Comparison of ENCODE assay signal across 18 mouse cellular contexts in genomic region chr12:69293815-69294214, GRCm38 (mm10). TPM values are rescaled to one million over a fixed set of nuclear protein-coding genes. Genes with fewer than 3 reads are reported as not detected.
DNase-seq lines count a peak whose midpoint lies in the region; ATAC-seq and TF ChIP-seq lines count a peak whose summit lies in the region.
"Had no signal": no experiment of that assay in that cellular context is flagged by ENCODE, and none has a peak within 500 bp of the region (broad histone marks: within the 10 kb centered on the region; RNA-seq: fewer than 3 reads in every experiment).

No protein-coding gene starts in this region.

- intact Hi-C loops in gastrocnemius, adult 2 months (cut with DNase I): no loop called here

- no peak overlapping the region for H3K4me3 ChIP-seq in gastrocnemius, adult 2 months
- no peak overlapping the region for H3K4me3 ChIP-seq in MEL (ENCODE audit: control insufficient read depth in 1 of 2, insufficient read depth in 1 of 2, low read depth in 2 of 2, low read length in 2 of 2)
- H3K4me3 ChIP-seq in liver, postnatal 0 days (ENCODE audit: low read depth, low read length): no peak overlapping the region
- no peak overlapping the region for H3K4me3 ChIP-seq in hindbrain, embryonic 16.5 days (ENCODE audit: low read length)
- H3K4me3 ChIP-seq: forebrain, embryonic 13.5 days; hindbrain, embryonic 13.5 days; limb, embryonic 10.5 days; lung, embryonic 15.5 days; megakaryocyte, embryonic 14.5 days had no signal

- no peak overlapping the region for H3K9ac ChIP-seq in MEL (ENCODE audit: control insufficient read depth, low read depth, low read length, poor library complexity, severe bottlenecking)
- H3K9ac ChIP-seq in liver, postnatal 0 days (replicated peaks): no peak overlapping the region
- no peak overlapping the region for H3K9ac ChIP-seq in hindbrain, embryonic 16.5 days (ENCODE audit: low read depth, low read length)
- H3K9ac ChIP-seq: forebrain, embryonic 13.5 days; hindbrain, embryonic 13.5 days; lung, embryonic 15.5 days had no signal

- peaks cover 10 to 25% of the 10 kb centered on the region in 2 experiments for H3K4me1 ChIP-seq in MEL (ENCODE audit: control insufficient read depth in 1 of 2, insufficient read depth in 2 of 2, low read length in 2 of 2)
- H3K4me1 ChIP-seq in liver, postnatal 0 days (ENCODE audit: insufficient read depth): peaks cover 23% of the 10 kb centered on the region
- H3K4me1 ChIP-seq in hindbrain, embryonic 16.5 days (ENCODE audit: control insufficient read depth, insufficient read depth, low read depth, low read length): peaks cover 17% of the 10 kb centered on the region

- H3K27me3 ChIP-seq in MEL (ENCODE audit: control insufficient read depth in 1 of 2, insufficient read depth in 2 of 2, low read length in 2 of 2): no peaks in the 10 kb centered on the region
- H3K27me3 ChIP-seq in liver, postnatal 0 days (ENCODE audit: insufficient read depth, low read length): no peaks in the 10 kb centered on the region
- H3K27me3 ChIP-seq in hindbrain, embryonic 16.5 days (replicated peaks; ENCODE audit: control insufficient read depth, insufficient read depth, low read length): no peaks in the 10 kb centered on the region
- H3K27me3 ChIP-seq: forebrain, embryonic 13.5 days; hindbrain, embryonic 13.5 days; lung, embryonic 15.5 days had no signal

- TF ChIP-seq EP300 in MEL (IDR thresholded peaks at IDR 0.05; ENCODE audit: low read depth in 1 of 2, low read length in 2 of 2): peak; percentile 49 to 79; a peak in 3 of 4 replicates
- peak; percentile 98 for TF ChIP-seq EP300 in liver, postnatal 0 days (IDR thresholded peaks at IDR 0.05; ENCODE audit: low read depth)

- 39% methylated on average over 2 of the region's 2 CpGs for WGBS in liver, postnatal 0 days (ENCODE audit: insufficient replicate concordance)
- 69% methylated on average over 2 of the region's 2 CpGs for WGBS in hindbrain, embryonic 16.5 days

- no peak for TF ChIP-seq CTCF in gastrocnemius, adult 2 months (IDR thresholded peaks at IDR 0.05)
- TF ChIP-seq CTCF in MEL (IDR thresholded peaks at IDR 0.05 in 2 of 3, conservative IDR thresholded peaks at IDR 0.05 in 1 of 3; ENCODE audit: control insufficient read depth in 1 of 3, insufficient read depth in 1 of 3, low read depth in 2 of 3, low read length in 3 of 3, poor library complexity in 1 of 3, severe bottlenecking in 1 of 3): no peak
- TF ChIP-seq CTCF in liver, postnatal 0 days (IDR thresholded peaks at IDR 0.05; ENCODE audit: low read depth): no peak

- H3K4me2 ChIP-seq in liver, postnatal 0 days (ENCODE audit: low read depth, low read length): peak overlapping the region; percentile 57
- no peak overlapping the region for H3K4me2 ChIP-seq in hindbrain, embryonic 16.5 days (ENCODE audit: low read length)
- H3K4me2 ChIP-seq: forebrain, embryonic 13.5 days; hindbrain, embryonic 13.5 days; lung, embryonic 15.5 days had no signal

- ATAC-seq in erythroblast, adult 5-6 weeks (replicated peaks; ENCODE audit: low FRiP score, poor library complexity, severe bottlenecking): peak; percentile 84
- peak; percentile 79 for ATAC-seq in liver, postnatal 0 days
- no peak for ATAC-seq in hindbrain, embryonic 16.5 days
- ATAC-seq: activated CD4-positive, CD25-positive, alpha-beta regulatory T cell, adult 4 months; forebrain, embryonic 13.5 days had no signal

- no peak for DNase-seq in gastrocnemius, adult 2 months
- no peak for DNase-seq in gastrocnemius, adult 18-20 months (ENCODE audit: low spot score)
- DNase-seq in MEL (ENCODE audit: low read depth, low spot score): peak; percentile 74
- peak; percentile 52 for DNase-seq in liver, postnatal 0 days
- DNase-seq in right cerebral cortex, postnatal 14 days: no peak
- DNase-seq in adrenal gland, postnatal 14 days: no peak
- DNase-seq: cerebellum, adult 9-11 months; kidney, adult 18-20 months; kidney, postnatal 36 days; right cerebral cortex, postnatal 25 days had no signal

- TF ChIP-seq RAD21 in MEL (IDR thresholded peaks at IDR 0.05; ENCODE audit: low read depth, low read length): no peak

- H3K27ac ChIP-seq in gastrocnemius, adult 2 months: peak overlapping the region; percentile 4
- peak overlapping the region; percentile 31; the same call in 1 of the 2 replicates for H3K27ac ChIP-seq in MEL (ENCODE audit: control insufficient read depth, low read depth, low read length)
- peak overlapping the region; percentile 81 for H3K27ac ChIP-seq in liver, postnatal 0 days (ENCODE audit: low read depth)
- H3K27ac ChIP-seq in hindbrain, embryonic 16.5 days (ENCODE audit: low read depth, low read length): no peak overlapping the region
- H3K27ac ChIP-seq: forebrain, embryonic 13.5 days; hindbrain, embryonic 13.5 days; limb, embryonic 10.5 days; lung, embryonic 15.5 days had no signal

- peaks cover 16% of the 10 kb centered on the region for H3K79me2 ChIP-seq in MEL (ENCODE audit: control insufficient read depth, insufficient read depth, low read length, poor library complexity)

- H3K36me3 ChIP-seq in MEL (ENCODE audit: control insufficient read depth in 1 of 2, insufficient read depth in 2 of 2, low read length in 2 of 2): peaks cover 0 to 17% of the 10 kb centered on the region in 2 experiments; a peak in 2 of 4 replicates
- no peaks in the 10 kb centered on the region for H3K36me3 ChIP-seq in liver, postnatal 0 days (replicated peaks; ENCODE audit: insufficient read depth, low read length)
- no peaks in the 10 kb centered on the region for H3K36me3 ChIP-seq in hindbrain, embryonic 16.5 days (ENCODE audit: control insufficient read depth, insufficient read depth, low read length)
- H3K36me3 ChIP-seq: hindbrain, embryonic 13.5 days; lung, embryonic 15.5 days had no signal

- no peaks in the 10 kb centered on the region for H3K9me3 ChIP-seq in MEL (replicated peaks; ENCODE audit: insufficient read depth, low read length)
- H3K9me3 ChIP-seq in liver, postnatal 0 days (ENCODE audit: low read length): no peaks in the 10 kb centered on the region
- H3K9me3 ChIP-seq in hindbrain, embryonic 16.5 days (ENCODE audit: control insufficient read depth, low read length): no peaks in the 10 kb centered on the region
- H3K9me3 ChIP-seq: forebrain, embryonic 13.5 days; hindbrain, embryonic 13.5 days; limb, embryonic 10.5 days; lung, embryonic 15.5 days; megakaryocyte, embryonic 14.5 days had no signal

- TF ChIP-seq POLR2A in MEL (IDR thresholded peaks at IDR 0.05; ENCODE audit: control insufficient read depth in 1 of 2, insufficient read depth in 1 of 2, low read depth in 1 of 2, low read length in 2 of 2, poor library complexity in 1 of 2): no peak

TF ChIP-seq in MEL, 35 proteins besides CTCF, POLR2A, EP300 and RAD21:
- TF ChIP-seq TBP (IDR thresholded peaks at IDR 0.05; ENCODE audit: low read depth, low read length) (no peak), MYC (IDR thresholded peaks at IDR 0.05; ENCODE audit: low read depth, low read length) (no peak), JUND (IDR thresholded peaks at IDR 0.05; ENCODE audit: low read depth, low read length) (no peak), NELFE (IDR thresholded peaks at IDR 0.05; ENCODE audit: low read depth, low read length) (no peak), ZNF384 (IDR thresholded peaks at IDR 0.05; ENCODE audit: low read depth, low read length) (peak; percentile 72), USF2 (IDR thresholded peaks at IDR 0.05; ENCODE audit: borderline replicate concordance in 1 of 2, insufficient read depth in 1 of 2, low read depth in 1 of 2, low read length in 2 of 2) (no peak), TCF12 (IDR thresholded peaks at IDR 0.05; ENCODE audit: low read depth, low read length) (peak; percentile 78; the same call in 1 of the 2 replicates), RCOR1 (IDR thresholded peaks at IDR 0.05; ENCODE audit: low read depth, low read length) (peak; percentile 6; the same call in 1 of the 2 replicates), CHD2 (IDR thresholded peaks at IDR 0.05; ENCODE audit: low read length) (no peak), USF1 (IDR thresholded peaks at IDR 0.05; ENCODE audit: low read depth, low read length) (no peak), CHD1 (IDR thresholded peaks at IDR 0.05; ENCODE audit: low read depth, low read length) (no peak), MAX (IDR thresholded peaks at IDR 0.05; ENCODE audit: low read length) (no peak), ZKSCAN1 (IDR thresholded peaks at IDR 0.05; ENCODE audit: low read depth, low read length) (no peak), KAT2A (conservative IDR thresholded peaks at IDR 0.05; ENCODE audit: low read depth, low read length) (no peak), TAL1 (IDR thresholded peaks at IDR 0.05; ENCODE audit: low read length) (peak; percentile 76), GATA1 (IDR thresholded peaks at IDR 0.05; ENCODE audit: low read depth, low read length) (peak; percentile 75), MXI1 (IDR thresholded peaks at IDR 0.05; ENCODE audit: low read depth, low read length) (peak; percentile 42; the same call in 1 of the 2 replicates)

RNA-seq across cellular contexts. Expression of gene Klhdc2, which starts 2.7 kb away (rescaled TPM):
- total RNA-seq in gastrocnemius, adult 2 months (2021): 100 to 1,000 TPM; 110 to 114 TPM
- 100 to 1,000 TPM in 1 of 2 experiments, 10 to 100 TPM in 1; 98.7 to 119 TPM for total RNA-seq in gastrocnemius, adult 18-20 months (2021)
- 50.2 and 51.7 TPM in 2 replicates for total RNA-seq in MEL (2012; rRNA removed)
- polyA plus RNA-seq in MEL (2012; ENCODE audit: insufficient read depth in 1 of 2, insufficient read length in 2 of 2, low read depth in 1 of 2, low replicate concordance in 2 of 2, missing spikeins in 1 of 2): 100 to 1,000 TPM in 1 of 2 experiments, 10 to 100 TPM in 1; 48.5 to 154 TPM
- 47.8 and 63.7 TPM in 2 replicates for total RNA-seq in erythroblast, adult 5-6 weeks (2015; ENCODE audit: low replicate concordance)
- total RNA-seq in erythroblast, adult 5-6 weeks (2017; ENCODE audit: low replicate concordance): 61.5 and 62.0 TPM in 2 replicates
- 54.2 and 59.3 TPM in 2 replicates for polyA plus RNA-seq in liver, postnatal 0 days (2015; fragmentation: Nextera tagmentation; extraction: Ambion mirVana)
- 246 and 255 TPM in 2 replicates for polyA plus RNA-seq in hindbrain, embryonic 16.5 days (2015; fragmentation: Nextera tagmentation; extraction: Ambion mirVana)
- total RNA-seq in adrenal gland, postnatal 14 days (2021): 55.6 and 67.7 TPM in 2 replicates

RNA-seq across cellular contexts. Expression of gene Klhdc1, which starts 52.8 kb away (rescaled TPM):
- total RNA-seq in gastrocnemius, adult 2 months (2021): 10 to 100 TPM; 18.7 to 24.1 TPM
- total RNA-seq in gastrocnemius, adult 18-20 months (2021): 10 to 100 TPM; 22.7 to 26.2 TPM
- total RNA-seq in MEL (2012; rRNA removed): 0.23 and 0.26 TPM in 2 replicates
- 1 to 10 TPM in 1 of 2 experiments, not detected in 1; 1.1 TPM for polyA plus RNA-seq in MEL (2012; ENCODE audit: insufficient read depth in 1 of 2, insufficient read length in 2 of 2, low read depth in 1 of 2, low replicate concordance in 2 of 2, missing spikeins in 1 of 2)
- 0.84 TPM in 1 of 2 replicates, not detected in the other for total RNA-seq in erythroblast, adult 5-6 weeks (2015; ENCODE audit: low replicate concordance)
- 0.60 and 1.3 TPM in 2 replicates for total RNA-seq in erythroblast, adult 5-6 weeks (2017; ENCODE audit: low replicate concordance)
- polyA plus RNA-seq in liver, postnatal 0 days (2015; fragmentation: Nextera tagmentation; extraction: Ambion mirVana): 5.9 and 6.1 TPM in 2 replicates
- polyA plus RNA-seq in hindbrain, embryonic 16.5 days (2015; fragmentation: Nextera tagmentation; extraction: Ambion mirVana): 13.0 and 17.2 TPM in 2 replicates
- total RNA-seq in adrenal gland, postnatal 14 days (2021): 7.8 and 10.0 TPM in 2 replicates

Comparison
In these comparisons a context has a peak if more than half of its experiments do, and no peak if none do; other contexts are left out.
1. DNase-seq: peak in MEL (single experiment) and liver, postnatal 0 days (single experiment); none in gastrocnemius, adult 2 months (single experiment), gastrocnemius, adult 18-20 months (single experiment), right cerebral cortex, postnatal 14 days (single experiment) and adrenal gland, postnatal 14 days (single experiment).